Mouse (Mus musculus): ENCODE measurements around the gene Sh2b1. TPM values are rescaled to one million over a fixed set of nuclear protein-coding genes. Genes with fewer than 3 reads are reported as not detected.

The Sh2b1 gene
- total RNA-seq, 2 experiments from 2014 or later: 52.7 to 57.0 TPM

GRCm38 (mm10) chr7:126424161-126424560 lies 51.1 kb downstream of the Sh2b1 start:
- no peak for DNase-seq (ENCODE audit: low spot score in 2 of 2)

GRCm38 (mm10) chr7:126421756-126422155 lies 53.5 kb downstream of the Sh2b1 start:
- DNase-seq (ENCODE audit: low spot score in 2 of 2): no peak

- DNase-seq (ENCODE audit: low spot score in 2 of 2): no peak
These were observed 56.7 kb downstream of the Sh2b1 start for GRCm38 (mm10) chr7:126418496-126418895.

- no peak for DNase-seq (ENCODE audit: low spot score in 2 of 2)
These were observed 57.6 kb downstream of the Sh2b1 start for GRCm38 (mm10) chr7:126417606-126418005.

- no peak for DNase-seq (ENCODE audit: low spot score in 2 of 2)
These were observed 58.2 kb downstream of the Sh2b1 start for GRCm38 (mm10) chr7:126417045-126417444.

Other genes with a start within 250 kb of the Sh2b1 start
- gene Sbk1, start 202.8 kb downstream of the Sh2b1 start, total RNA-seq (2021): 10 to 100 TPM; 38.4 to 43.0 TPM
- gene Lat, start 105.9 kb downstream of the Sh2b1 start, total RNA-seq (2021): 1 to 10 TPM; 1.3 to 1.9 TPM
- gene Spns1, start 98.0 kb downstream of the Sh2b1 start, total RNA-seq (2021): 10 to 100 TPM; 31.6 to 33.9 TPM
- 1 to 10 TPM; 3.2 to 4.1 TPM for gene Nfatc2ip, start 78.7 kb downstream of the Sh2b1 start, total RNA-seq (2021)
- under 1 TPM; 0.13 to 0.39 TPM for gene Cd19, start 60.5 kb downstream of the Sh2b1 start, total RNA-seq (2021)
- gene Rabep2, start 46.7 kb downstream of the Sh2b1 start, total RNA-seq (2021): 10 to 100 TPM; 14.0 to 16.2 TPM
- gene Atp2a1, start 12.3 kb downstream of the Sh2b1 start, total RNA-seq (2021): 1,000 to 10,000 TPM; 6,232 to 6,720 TPM
- gene Tufm, start 11.9 kb upstream of the Sh2b1 start, total RNA-seq (2021): 100 to 1,000 TPM in 1 of 2 experiments, 10 to 100 TPM in 1; 97.3 to 127 TPM
- 10 to 100 TPM; 57.0 to 70.7 TPM for gene Atxn2l, start 28.0 kb upstream of the Sh2b1 start, total RNA-seq (2021)
- gene Eif3c, start 91.0 kb upstream of the Sh2b1 start, total RNA-seq (2021): 100 to 1,000 TPM; 181 to 184 TPM
- gene Apobr, start 109.5 kb upstream of the Sh2b1 start, total RNA-seq (2021): 1 to 10 TPM in 1 of 2 experiments, under 1 TPM in 1; 0.83 to 1.4 TPM
- gene Cln3, start 110.4 kb upstream of the Sh2b1 start, total RNA-seq (2021): 10 to 100 TPM; 11.8 to 14.1 TPM
- not detected for gene Il27, start 119.5 kb upstream of the Sh2b1 start, total RNA-seq (2021)
- 10 to 100 TPM; 18.2 to 21.6 TPM for gene Nupr1, start 155.4 kb upstream of the Sh2b1 start, total RNA-seq (2021)
- gene Sgf29, start 173.9 kb upstream of the Sh2b1 start, total RNA-seq (2021): 10 to 100 TPM; 27.7 to 31.8 TPM
- 10 to 100 TPM; 13.1 to 14.2 TPM for gene Sult1a1, start 201.0 kb upstream of the Sh2b1 start, total RNA-seq (2021)
- gene Bola2, start 220.0 kb upstream of the Sh2b1 start, total RNA-seq (2021): 10 to 100 TPM; 56.2 to 61.9 TPM
- gene Slx1b, start 220.4 kb upstream of the Sh2b1 start, total RNA-seq (2021): 1 to 10 TPM; 7.0 to 7.4 TPM
- 10 to 100 TPM; 11.8 to 14.5 TPM for gene Coro1a, start 232.4 kb upstream of the Sh2b1 start, total RNA-seq (2021)

Data from gastrocnemius, postnatal 4 days (tissue).